Mouse (Mus musculus): ENCODE data around the gene Sema3b. TPM values are rescaled to one million over a fixed set of nuclear protein-coding genes. Genes with fewer than 3 reads are reported as not detected.

Sema3b gene
- total and polyA plus RNA-seq, 2 experiments from 2014 or later: 4.0 to 16.7 TPM

- H3K4me3 ChIP-seq (ENCODE audit: low read depth, low read length): no peak overlapping the region
- ATAC-seq (ENCODE audit: low FRiP score): no peak
- TF ChIP-seq CTCF (IDR thresholded peaks at IDR 0.05): no peak
- no peak overlapping the region for H3K4me2 ChIP-seq (ENCODE audit: low read depth, low read length, poor library complexity, severe bottlenecking)
- DNase-seq (ENCODE audit: low spot score): no peak
- no peaks in the 10 kb centered on the region for H3K27me3 ChIP-seq (ENCODE audit: insufficient read depth, low read length)
- H3K27ac ChIP-seq (ENCODE audit: low read depth, low read length): no peak overlapping the region
- 62% methylated on average over 9 of the region's 9 CpGs for WGBS
- H3K36me3 ChIP-seq (ENCODE audit: insufficient read depth, low read length): no peaks in the 10 kb centered on the region
- no peaks in the 10 kb centered on the region for H3K9me3 ChIP-seq (ENCODE audit: low read length)
- H3K9ac ChIP-seq (replicated peaks; ENCODE audit: low read length, poor library complexity, severe bottlenecking): no peak overlapping the region
- H3K4me1 ChIP-seq (ENCODE audit: insufficient read depth, low read length): peaks cover 9% of the 10 kb centered on the region
Observed at GRCm38 (mm10) chr9:107607653-107608245, 1.3 kb downstream of the Sema3b start.

DNA sequence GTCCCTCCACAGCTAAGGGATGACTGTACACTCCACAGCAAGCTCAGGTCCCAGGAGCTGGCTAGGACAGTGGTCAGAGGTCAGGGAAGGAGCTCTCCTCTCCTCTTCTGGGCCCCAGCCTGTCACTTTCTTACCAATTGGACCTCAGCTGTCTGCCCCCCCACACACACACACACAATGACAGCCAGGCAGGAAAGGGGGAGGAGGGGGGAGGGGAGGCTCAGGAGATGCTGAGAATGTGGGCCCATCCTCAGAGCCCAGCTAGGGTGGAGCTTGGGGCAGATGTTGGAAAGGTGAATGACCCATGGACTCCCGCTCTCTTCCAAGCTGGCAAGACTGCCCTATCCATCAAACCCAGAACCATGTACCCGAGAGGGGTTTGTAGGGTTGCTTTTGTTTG is 2.0 kb downstream of the Sema3b start:
- DNase-seq (ENCODE audit: low spot score) (no peak), ATAC-seq (ENCODE audit: low FRiP score) (no peak)
- Histone ChIP-seq H3K9me3 (ENCODE audit: low read length) (no peaks in the 10 kb centered on the region), H3K4me1 (ENCODE audit: insufficient read depth, low read length) (peaks cover 8% of the 10 kb centered on the region), H3K36me3 (ENCODE audit: insufficient read depth, low read length) (no peaks in the 10 kb centered on the region), H3K4me3 (ENCODE audit: low read depth, low read length) (no peak overlapping the region), H3K9ac (replicated peaks; ENCODE audit: low read length, poor library complexity, severe bottlenecking) (no peak overlapping the region), H3K27ac (ENCODE audit: low read depth, low read length) (no peak overlapping the region), H3K27me3 (ENCODE audit: insufficient read depth, low read length) (no peaks in the 10 kb centered on the region), H3K4me2 (ENCODE audit: low read depth, low read length, poor library complexity, severe bottlenecking) (no peak overlapping the region)
- 80% methylated on average over 2 of the region's 2 CpGs for WGBS
- TF ChIP-seq CTCF (IDR thresholded peaks at IDR 0.05): no peak

DNA sequence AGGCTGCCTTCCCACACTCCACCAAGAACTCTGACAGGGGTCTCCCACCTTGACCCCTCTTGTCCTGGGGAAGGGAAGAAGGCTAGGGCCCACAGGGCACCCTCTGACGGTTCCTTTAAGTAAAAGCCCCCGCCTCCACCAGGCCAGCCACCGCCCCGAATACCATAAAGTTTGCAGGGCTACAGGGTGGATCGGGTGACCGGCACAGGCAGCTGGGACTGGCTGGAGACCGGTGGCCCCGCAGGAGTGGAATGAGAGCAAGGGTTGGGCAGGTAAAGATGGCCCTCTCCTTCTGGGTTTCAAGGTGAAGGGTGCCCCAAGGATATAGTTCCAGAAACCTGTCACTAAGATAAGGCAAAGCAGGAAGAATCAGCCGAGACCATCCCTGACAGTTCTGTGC is 2.4 kb downstream of the Sema3b start:
- Histone ChIP-seq H3K27ac (ENCODE audit: low read depth, low read length) (no peak overlapping the region), H3K4me3 (ENCODE audit: low read depth, low read length) (no peak overlapping the region), H3K9me3 (ENCODE audit: low read length) (no peaks in the 10 kb centered on the region), H3K4me2 (ENCODE audit: low read depth, low read length, poor library complexity, severe bottlenecking) (no peak overlapping the region), H3K27me3 (ENCODE audit: insufficient read depth, low read length) (no peaks in the 10 kb centered on the region), H3K4me1 (ENCODE audit: insufficient read depth, low read length) (peaks cover 4% of the 10 kb centered on the region; the same call in 1 of the 2 replicates), H3K36me3 (ENCODE audit: insufficient read depth, low read length) (no peaks in the 10 kb centered on the region), H3K9ac (replicated peaks; ENCODE audit: low read length, poor library complexity, severe bottlenecking) (no peak overlapping the region)
- TF ChIP-seq CTCF (IDR thresholded peaks at IDR 0.05): no peak
- no peak for DNase-seq (ENCODE audit: low spot score)
- 36% methylated on average over 9 of the region's 9 CpGs for WGBS
- no peak for ATAC-seq (ENCODE audit: low FRiP score)

GRCm38 (mm10) chr9:107605041-107605661 is 3.9 kb downstream of the Sema3b start:
- ATAC-seq (ENCODE audit: low FRiP score): no peak
- 45% methylated on average over 23 of the region's 23 CpGs for WGBS

DNA sequence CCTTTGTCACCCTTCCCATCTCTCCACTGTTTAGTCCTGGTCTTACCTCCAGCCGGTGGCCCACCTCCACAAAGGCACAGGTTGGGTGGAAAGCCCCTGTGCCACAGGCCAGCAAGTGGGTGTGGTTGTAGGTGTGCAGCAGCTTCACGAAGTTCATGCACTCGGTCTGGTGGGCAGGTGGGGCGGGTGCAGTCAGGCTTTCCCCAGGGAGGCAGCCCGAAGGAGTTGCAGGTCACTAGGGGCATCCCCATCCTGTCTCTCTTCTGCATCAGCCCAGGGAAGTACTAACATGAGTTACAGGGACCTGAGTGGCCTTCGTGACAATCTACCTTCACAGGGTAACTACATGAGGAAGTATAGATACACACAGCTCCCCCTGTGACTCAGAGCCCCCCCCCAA is 5.8 kb downstream of the Sema3b start:
- no peak for DNase-seq (ENCODE audit: low spot score)
- H3K9me3 ChIP-seq (ENCODE audit: low read length): no peaks in the 10 kb centered on the region
- H3K4me3 ChIP-seq (ENCODE audit: low read depth, low read length): no peak overlapping the region
- H3K36me3 ChIP-seq (ENCODE audit: insufficient read depth, low read length): no peaks in the 10 kb centered on the region
- ATAC-seq (ENCODE audit: low FRiP score): no peak
- H3K4me2 ChIP-seq (ENCODE audit: low read depth, low read length, poor library complexity, severe bottlenecking): no peak overlapping the region
- no peak for TF ChIP-seq CTCF (IDR thresholded peaks at IDR 0.05)
- no peaks in the 10 kb centered on the region for H3K4me1 ChIP-seq (ENCODE audit: insufficient read depth, low read length)
- 83% methylated on average over 6 of the region's 6 CpGs for WGBS
- H3K27me3 ChIP-seq (ENCODE audit: insufficient read depth, low read length): no peaks in the 10 kb centered on the region
- no peak overlapping the region for H3K27ac ChIP-seq (ENCODE audit: low read depth, low read length)
- H3K9ac ChIP-seq (replicated peaks; ENCODE audit: low read length, poor library complexity, severe bottlenecking): no peak overlapping the region

More at GRCm38 (mm10) chr9:107605041-107605661, 3.9 kb downstream of the Sema3b start:
- H3K4me1 ChIP-seq (ENCODE audit: insufficient read depth, low read length): no peaks in the 10 kb centered on the region
- no peak overlapping the region for H3K9ac ChIP-seq (replicated peaks; ENCODE audit: low read length, poor library complexity, severe bottlenecking)
- no peak overlapping the region; the same call in 1 of the 2 replicates for H3K4me2 ChIP-seq (ENCODE audit: low read depth, low read length, poor library complexity, severe bottlenecking)
- no peaks in the 10 kb centered on the region for H3K27me3 ChIP-seq (ENCODE audit: insufficient read depth, low read length)
- no peak for DNase-seq (ENCODE audit: low spot score)
- no peak for TF ChIP-seq CTCF (IDR thresholded peaks at IDR 0.05)
- no peaks in the 10 kb centered on the region for H3K36me3 ChIP-seq (ENCODE audit: insufficient read depth, low read length)
- H3K27ac ChIP-seq (ENCODE audit: low read depth, low read length): no peak overlapping the region
- H3K4me3 ChIP-seq (ENCODE audit: low read depth, low read length): no peak overlapping the region
- no peaks in the 10 kb centered on the region for H3K9me3 ChIP-seq (ENCODE audit: low read length)

DNA sequence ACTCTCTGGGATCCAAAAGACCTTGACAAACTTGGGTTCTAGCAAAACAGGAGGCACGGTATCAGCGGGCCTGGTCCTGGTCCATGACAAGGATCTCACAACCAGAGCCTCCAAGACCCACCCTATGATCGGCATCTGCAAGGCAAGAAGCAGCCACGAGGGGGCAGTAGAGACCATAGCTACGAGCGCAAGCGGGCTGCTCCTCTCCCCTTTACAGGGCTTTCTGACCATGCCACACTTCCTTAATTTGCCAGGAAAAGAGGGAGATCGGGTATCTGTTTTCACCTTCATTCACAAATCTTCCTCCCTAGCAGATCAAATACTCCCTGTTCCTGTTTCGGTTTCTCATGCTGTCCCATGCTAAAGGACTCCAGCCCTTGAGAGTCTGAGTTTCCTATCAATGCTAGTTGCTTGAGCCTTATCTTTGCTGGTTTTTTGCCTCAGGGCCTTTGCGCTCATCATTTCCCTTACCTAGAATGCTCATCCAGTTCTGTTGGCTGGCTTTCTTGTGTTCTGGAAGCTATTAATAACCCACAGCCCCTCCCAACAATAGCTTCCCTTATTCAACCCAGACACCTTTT is 6.9 kb downstream of the Sema3b start:
- peak; percentile 99 for TF ChIP-seq CTCF (IDR thresholded peaks at IDR 0.05)
- DNase-seq (ENCODE audit: low spot score) (peak; percentile 92), ATAC-seq (ENCODE audit: low FRiP score) (0 out of 2 replicates have a peak, but pooled peaks have one; percentile 39)
- no peaks in the 10 kb centered on the region for H3K36me3 ChIP-seq (ENCODE audit: insufficient read depth, low read length)
- H3K4me1 ChIP-seq (ENCODE audit: insufficient read depth, low read length): no peaks in the 10 kb centered on the region
- H3K27me3 ChIP-seq (ENCODE audit: insufficient read depth, low read length): no peaks in the 10 kb centered on the region
- H3K4me3 ChIP-seq (ENCODE audit: low read depth, low read length): no peak overlapping the region
- WGBS: 12% methylated on average over 10 of the region's 10 CpGs
- H3K9ac ChIP-seq (replicated peaks; ENCODE audit: low read length, poor library complexity, severe bottlenecking): no peak overlapping the region
- no peak overlapping the region for H3K4me2 ChIP-seq (ENCODE audit: low read depth, low read length, poor library complexity, severe bottlenecking)
- H3K27ac ChIP-seq (ENCODE audit: low read depth, low read length): peak overlapping the region; percentile 19; the same call in 1 of the 2 replicates
- no peaks in the 10 kb centered on the region for H3K9me3 ChIP-seq (ENCODE audit: low read length)

Measured in midbrain, postnatal 0 days (tissue).